In the genomic region with DNA sequence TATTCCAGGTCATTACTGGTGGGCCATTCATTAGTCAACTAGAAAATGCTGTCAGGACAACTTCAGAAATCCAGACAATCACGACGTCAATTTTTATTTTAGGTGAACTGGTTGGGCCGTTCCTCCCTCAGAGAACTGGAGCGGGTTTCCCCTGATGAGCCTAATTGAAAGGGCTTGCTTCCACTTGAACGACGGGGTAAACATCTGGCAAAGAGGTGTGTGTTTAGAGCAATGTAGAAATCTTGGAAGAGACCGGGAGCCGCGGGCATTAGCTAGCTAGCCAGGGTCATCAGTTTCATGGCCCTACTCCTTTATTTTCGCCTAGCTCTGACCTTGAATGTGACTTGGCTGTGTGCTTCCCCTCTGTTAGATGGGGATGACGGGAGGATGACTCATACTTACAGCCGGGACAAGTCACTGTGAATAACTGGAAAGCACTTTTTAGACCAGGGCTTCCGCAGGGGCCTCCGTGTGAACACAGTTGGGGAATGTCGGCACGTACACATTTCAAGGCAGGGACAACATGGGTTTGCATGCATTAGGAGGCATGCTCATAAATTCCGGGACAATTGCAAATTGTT, we compare ENCODE assay signal across 11 mouse cellular contexts.
DNase-seq lines count a peak whose midpoint lies in the region; ATAC-seq and TF ChIP-seq lines count a peak whose summit lies in the region.
"Had no signal": no experiment of that assay in that cellular context is flagged by ENCODE, and none has a peak within 500 bp of the region (broad histone marks: within the 10 kb centered on the region; RNA-seq: fewer than 3 reads in every experiment).

No protein-coding gene starts in this region.

- TF ChIP-seq POLR2A in lung, adult 2 months (IDR thresholded peaks at IDR 0.05; ENCODE audit: borderline replicate concordance, extremely low read depth, low read depth, low read length): no peak
- no peak for TF ChIP-seq POLR2A in myocyte (IDR thresholded peaks at IDR 0.05; ENCODE audit: insufficient read length, low read depth)

- no peaks in the 10 kb centered on the region for H3K36me3 ChIP-seq in lung, embryonic 14.5 days (ENCODE audit: insufficient read depth)
- H3K36me3 ChIP-seq in heart, embryonic 15.5 days: no peaks in the 10 kb centered on the region
- no peaks in the 10 kb centered on the region for H3K36me3 ChIP-seq in myocyte (ENCODE audit: control insufficient read depth, insufficient read depth)
- H3K36me3 ChIP-seq: liver, embryonic 15.5 days had no signal

- no peaks in the 10 kb centered on the region for H3K9me3 ChIP-seq in lung, embryonic 14.5 days (ENCODE audit: low read depth, low read length)
- H3K9me3 ChIP-seq in heart, embryonic 15.5 days (replicated peaks): no peaks in the 10 kb centered on the region
- H3K9me3 ChIP-seq: liver, embryonic 15.5 days had no signal

- H3K27me3 ChIP-seq in lung, embryonic 14.5 days (ENCODE audit: insufficient read depth, low read length): no peaks in the 10 kb centered on the region
- no peaks in the 10 kb centered on the region for H3K27me3 ChIP-seq in heart, embryonic 15.5 days
- no peaks in the 10 kb centered on the region for H3K27me3 ChIP-seq in myocyte (ENCODE audit: control insufficient read depth, insufficient read depth, insufficient read length)
- H3K27me3 ChIP-seq: liver, embryonic 15.5 days had no signal

- H3ac ChIP-seq in myocyte (ENCODE audit: control insufficient read depth, insufficient read length): no peak overlapping the region

- 53% methylated on average over 17 of the region's 17 CpGs for WGBS in lung, embryonic 14.5 days
- WGBS in lung, adult 2 months: 43% methylated on average over 17 of the region's 17 CpGs
- 47% methylated on average over 17 of the region's 17 CpGs for WGBS in heart, embryonic 15.5 days

- H3K9ac ChIP-seq in lung, embryonic 14.5 days: no peak overlapping the region
- H3K9ac ChIP-seq in heart, embryonic 15.5 days: no peak overlapping the region
- H3K9ac ChIP-seq: liver, embryonic 15.5 days had no signal

- ATAC-seq in lung, embryonic 14.5 days (ENCODE audit: insufficient read depth): no peak
- ATAC-seq in heart, embryonic 15.5 days (replicated peaks; ENCODE audit: insufficient number of reproducible peaks, insufficient read depth, low FRiP score, low read depth): no peak
- ATAC-seq: hindbrain, postnatal 0 days had no signal

- H3K4me2 ChIP-seq in lung, embryonic 14.5 days: no peak overlapping the region
- H3K4me2 ChIP-seq in heart, embryonic 15.5 days: peak overlapping the region; percentile 43
- peak overlapping the region; percentile 73 for H3K4me2 ChIP-seq in myocyte (ENCODE audit: low read depth)
- H3K4me2 ChIP-seq: liver, embryonic 15.5 days had no signal

- H3K27ac ChIP-seq in lung, embryonic 14.5 days (ENCODE audit: low read depth): no peak overlapping the region
- no peak overlapping the region; the same call in 1 of the 2 replicates for H3K27ac ChIP-seq in heart, embryonic 15.5 days
- H3K27ac ChIP-seq: hindbrain, postnatal 0 days; liver, embryonic 15.5 days had no signal

- no peaks in the 10 kb centered on the region for H3K79me2 ChIP-seq in myocyte (ENCODE audit: control insufficient read depth, insufficient read depth)

- no peak overlapping the region for H3K4me3 ChIP-seq in lung, embryonic 14.5 days (ENCODE audit: low read depth, low read length)
- H3K4me3 ChIP-seq in lung, adult 2 months (replicated peaks; ENCODE audit: extremely low read depth, low read depth, low read length): no peak overlapping the region
- H3K4me3 ChIP-seq in heart, embryonic 15.5 days: no peak overlapping the region
- no peak overlapping the region for H3K4me3 ChIP-seq in myocyte
- H3K4me3 ChIP-seq: liver, embryonic 15.5 days had no signal

- TF ChIP-seq CTCF in lung, embryonic 14.5 days (IDR thresholded peaks at IDR 0.05; ENCODE audit: low read depth): no peak
- no peak for TF ChIP-seq CTCF in lung, adult 2 months (IDR thresholded peaks at IDR 0.05; ENCODE audit: insufficient read depth, low read length)

- peaks cover 3% of the 10 kb centered on the region; the same call in 1 of the 2 replicates for H3K4me1 ChIP-seq in lung, embryonic 14.5 days (ENCODE audit: insufficient read depth)
- no peaks in the 10 kb centered on the region for H3K4me1 ChIP-seq in lung, adult 2 months (ENCODE audit: control insufficient read depth, insufficient read depth, low read length)
- peaks cover 6% of the 10 kb centered on the region for H3K4me1 ChIP-seq in heart, embryonic 15.5 days (replicated peaks)
- H3K4me1 ChIP-seq: liver, embryonic 15.5 days had no signal

- peak; percentile 31 for DNase-seq in lung, embryonic 14.5 days
- no peak for DNase-seq in lung, adult 2 months
- DNase-seq in adrenal gland, postnatal 10 days: peak; percentile 50
- no peak for DNase-seq in frontal cortex, adult 2 months (ENCODE audit: extremely low spot score in 1 of 2, low spot score in 1 of 2)
- DNase-seq in layer of hippocampus, adult 9-10 months (ENCODE audit: low spot score): no peak
- no peak for DNase-seq in layer of hippocampus, postnatal 10 days (ENCODE audit: low spot score in 2 of 2)
- DNase-seq: cerebellum, adult 18-20 months had no signal

TF ChIP-seq in myocyte, 11 proteins besides CTCF, POLR2A, EP300 and RAD21:
- TF ChIP-seq MAX (IDR thresholded peaks at IDR 0.05; ENCODE audit: low read depth): no peak
- no peak for TF ChIP-seq E2F4 (IDR thresholded peaks at IDR 0.05; ENCODE audit: insufficient read depth)

Comparison
In these comparisons a context has a peak if more than half of its experiments do, and no peak if none do; other contexts are left out.
1. DNase-seq: peak in lung, embryonic 14.5 days (single experiment) and adrenal gland, postnatal 10 days (single experiment); none in lung, adult 2 months (single experiment), frontal cortex, adult 2 months (0 of 2), layer of hippocampus, adult 9-10 months (single experiment) and layer of hippocampus, postnatal 10 days (0 of 2).